Mouse (Mus musculus) yolk sac, embryonic 10.5 days (tissue): ENCODE results near the gene Chek2.
A peak's percentile ranks its signal among the peaks of the same experiment; 100 is the strongest.
"Not testable (repeated sequence)": the region's sequence is repeated elsewhere in the genome, so short reads cannot be mapped to it uniquely, and the experiment has no call there.

ENCODE experiments used
- DNase-seq: peaks from one replicate; pipeline ENCODE4 v3.0.0-alpha.2; 2017; ENCODE audit warnings: low spot score

Chek2 gene

GRCm38 (mm10) chr5:110840465-110840864 is 686 bp downstream of the Chek2 start:
- DNase-seq: no peak

DNA sequence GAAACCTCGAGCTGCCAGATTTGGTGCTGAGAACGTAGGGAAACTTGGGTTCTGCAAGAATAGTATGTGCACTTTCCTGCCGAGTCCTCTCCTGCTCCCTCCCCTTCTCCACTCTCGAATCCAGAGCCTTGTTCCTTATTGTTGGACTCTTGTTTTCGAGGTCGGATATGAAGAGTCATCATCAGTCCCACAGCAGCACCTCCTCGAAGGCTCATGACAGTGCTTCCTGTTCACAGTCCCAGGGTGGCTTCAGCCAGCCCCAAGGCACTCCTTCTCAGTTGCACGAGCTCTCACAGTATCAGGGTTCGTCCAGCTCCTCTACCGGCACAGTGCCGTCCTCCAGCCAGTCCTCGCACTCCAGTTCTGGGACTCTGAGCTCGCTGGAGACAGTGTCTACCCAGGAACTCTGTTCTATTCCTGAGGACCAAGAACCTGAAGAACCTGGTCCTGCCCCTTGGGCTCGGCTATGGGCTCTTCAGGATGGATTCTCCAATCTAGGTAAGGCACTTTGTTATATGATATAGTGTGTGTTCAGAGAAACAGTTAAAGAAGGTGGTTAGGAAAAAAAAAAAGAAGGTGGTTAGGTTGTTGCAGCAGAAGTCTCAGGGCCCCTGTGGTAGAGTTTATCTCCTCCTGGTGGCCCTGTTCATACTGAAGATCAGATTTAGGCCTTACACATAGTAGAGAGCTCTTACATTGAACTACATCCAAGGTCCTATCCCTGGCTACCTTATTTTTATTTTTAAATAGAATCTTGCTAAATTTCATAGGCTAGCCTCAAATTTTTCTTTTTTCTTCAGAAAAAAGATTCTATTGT is 1.5 kb downstream of the Chek2 start:
- no peak for DNase-seq

GRCm38 (mm10) chr5:110852990-110853389 is 13.2 kb downstream of the Chek2 start:
- no peak for DNase-seq

DNA sequence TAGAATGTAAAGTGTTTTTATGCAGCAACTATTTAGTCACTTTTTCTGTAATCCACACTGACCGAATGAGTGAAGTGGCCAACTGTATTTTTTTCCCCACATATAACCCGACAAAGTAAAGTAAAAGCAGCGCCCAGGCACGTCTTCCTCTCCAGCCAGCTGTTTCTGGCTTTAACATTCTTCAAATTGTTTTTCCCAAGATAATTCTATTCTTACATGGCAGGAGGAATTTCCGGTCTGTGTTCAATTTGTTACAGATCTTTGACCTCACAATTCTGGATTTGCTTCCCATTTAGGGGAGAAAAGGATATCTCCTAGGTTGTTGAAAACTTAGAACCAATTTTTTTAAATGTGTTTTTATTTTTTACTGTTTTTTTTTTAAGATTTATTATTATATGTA is 17.3 kb downstream of the Chek2 start:
- no peak for DNase-seq

- peak; percentile 58 for DNase-seq
These were observed 19.4 kb downstream of the Chek2 start for GRCm38 (mm10) chr5:110859013-110859650.

DNA sequence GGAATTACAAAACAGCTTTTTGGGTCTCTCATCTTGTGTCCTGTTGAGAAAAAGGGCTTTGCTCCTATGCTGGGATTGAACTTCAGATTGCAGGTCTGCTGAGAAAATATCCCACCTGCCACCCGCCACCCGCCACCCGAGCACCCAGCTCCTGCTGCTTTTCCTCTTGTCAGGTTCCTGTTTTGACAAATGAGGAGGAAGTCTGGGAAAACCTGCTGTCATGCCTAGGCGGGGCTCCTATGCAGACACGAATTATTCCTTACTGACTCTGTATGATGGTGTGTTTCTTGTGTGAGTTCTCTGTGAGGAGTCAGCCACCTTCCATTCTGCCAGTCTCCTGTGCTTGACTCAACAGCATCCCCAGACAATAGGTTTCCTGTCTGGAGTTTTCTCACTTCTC is 20.7 kb downstream of the Chek2 start:
- no peak for DNase-seq

DNA sequence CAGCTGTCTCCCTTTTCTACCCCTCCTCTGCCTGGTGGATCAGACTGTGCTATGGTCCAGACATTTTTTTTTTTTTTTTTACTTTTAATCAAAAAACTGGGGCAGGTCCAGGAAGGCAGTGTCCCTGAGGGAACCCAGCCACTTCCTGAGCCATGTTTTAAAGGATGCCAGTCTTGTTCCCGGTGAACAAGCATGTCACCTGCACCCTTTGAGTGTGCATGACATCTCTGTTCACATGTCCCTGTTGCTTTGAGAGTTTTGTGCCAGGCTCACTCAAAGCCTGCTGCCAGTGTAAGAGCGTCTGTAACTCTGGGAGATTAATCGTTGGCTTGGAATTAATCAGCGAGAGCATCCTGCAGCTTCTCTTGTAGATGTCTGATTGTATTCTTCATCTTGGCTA is 28.7 kb downstream of the Chek2 start:
- no peak for DNase-seq

DNA sequence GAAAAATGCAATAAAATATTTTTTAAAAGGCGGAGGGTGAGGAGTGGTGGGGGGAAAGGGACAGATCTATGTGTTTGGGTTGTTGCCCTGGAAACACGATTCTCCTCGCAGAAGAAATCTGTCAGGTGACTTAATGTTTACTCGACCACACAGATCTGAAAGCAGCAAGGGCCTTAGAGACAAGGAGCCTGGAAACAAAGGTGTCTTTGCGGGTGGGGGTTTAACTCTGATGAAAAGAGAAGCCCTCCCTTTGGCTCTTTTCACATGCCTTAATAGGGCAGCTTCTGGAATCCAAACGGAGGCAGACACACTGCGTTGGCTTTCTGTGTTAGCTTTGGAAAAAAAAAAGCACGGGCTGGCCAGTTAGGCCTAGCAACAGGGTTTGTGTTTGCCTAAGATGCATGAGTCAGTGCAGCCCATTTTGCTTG is 29.5 kb downstream of the Chek2 start:
- DNase-seq: peak; percentile 60

- no peak for DNase-seq
These were observed 33.4 kb downstream of the Chek2 start for GRCm38 (mm10) chr5:110873160-110873559.

GRCm38 (mm10) chr5:110874711-110875110 is 34.9 kb downstream of the Chek2 start:
- DNase-seq: no peak

GRCm38 (mm10) chr5:110875286-110875685 is 35.5 kb downstream of the Chek2 start:
- DNase-seq: no peak

GRCm38 (mm10) chr5:110877666-110878505 is 38.1 kb downstream of the Chek2 start:
- DNase-seq: no peak

DNA sequence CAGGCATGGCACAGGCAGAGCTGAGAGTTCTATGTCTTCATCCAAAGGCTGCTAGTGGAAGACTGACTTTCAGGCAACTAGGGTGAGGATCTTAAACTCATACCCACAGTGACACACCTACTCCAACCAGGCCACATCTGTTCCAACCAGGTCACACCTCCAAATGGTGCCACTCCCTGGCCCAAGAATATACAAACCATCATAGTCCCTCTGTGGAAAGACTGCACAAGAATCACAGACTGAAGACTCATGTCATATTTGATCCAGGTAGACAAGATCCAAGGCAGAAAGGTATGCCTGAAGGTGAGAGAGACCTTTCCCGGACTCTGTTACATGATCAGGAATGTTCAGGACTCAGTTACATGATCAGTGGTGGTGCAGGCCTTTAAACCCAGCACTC is 38.7 kb downstream of the Chek2 start:
- DNase-seq: not testable (repeated sequence)

- no peak for DNase-seq
These were observed 39.3 kb downstream of the Chek2 start for GRCm38 (mm10) chr5:110879042-110879441.

DNA sequence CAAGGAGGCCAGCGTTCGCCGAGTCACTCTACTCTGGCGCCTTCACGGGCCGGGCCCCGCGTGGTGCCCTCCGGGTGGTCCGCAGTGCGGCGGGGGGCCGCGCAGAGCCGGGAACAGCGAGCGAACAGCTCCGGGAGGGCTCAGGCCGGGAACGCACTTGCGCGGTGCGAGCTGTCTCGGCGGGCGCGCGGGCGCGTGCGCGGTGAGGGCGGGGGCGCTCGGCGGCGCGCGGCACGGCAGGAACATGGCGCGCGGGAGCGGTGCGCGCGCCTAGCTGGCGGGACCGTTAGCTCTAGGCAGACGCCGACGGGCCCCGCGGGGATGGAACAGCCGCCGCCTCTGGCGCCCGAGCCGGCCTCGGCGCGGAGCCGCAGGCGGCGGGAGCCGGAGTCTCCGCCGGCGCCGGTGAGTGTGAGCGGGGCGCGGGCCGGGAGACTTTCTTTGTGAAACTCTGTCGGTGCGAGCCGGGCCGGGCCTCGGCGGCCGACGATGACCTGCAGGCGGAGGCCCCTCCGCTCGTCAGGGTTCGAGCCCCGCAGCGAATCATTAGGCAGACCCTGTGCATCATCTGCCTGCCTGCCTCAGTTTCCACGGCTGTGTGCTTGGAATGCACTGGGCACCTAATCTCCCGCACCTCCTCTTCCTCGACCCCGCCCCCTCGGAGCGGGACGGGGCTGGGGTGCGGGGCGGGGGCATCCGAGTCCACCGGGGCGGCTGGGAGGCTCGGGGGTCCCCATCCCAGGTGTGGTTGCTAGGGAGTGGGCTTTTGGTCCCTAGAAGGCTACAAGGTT is 40.0 kb downstream of the Chek2 start, which contains the start of gene Ttc28:
Gene Ttc28, plus strand, starts transcription at position 220 of the 791 bp plus-strand sequence.
- DNase-seq: peak; percentile 83

GRCm38 (mm10) chr5:110888596-110888995 is 48.8 kb downstream of the Chek2 start:
- no peak for DNase-seq

GRCm38 (mm10) chr5:110889945-110890344 is 50.2 kb downstream of the Chek2 start:
- DNase-seq: no peak

- DNase-seq: no peak
These were observed 50.8 kb downstream of the Chek2 start for GRCm38 (mm10) chr5:110890561-110890960.

- DNase-seq: no peak
These were observed 57.5 kb downstream of the Chek2 start for GRCm38 (mm10) chr5:110897114-110897788.

- no peak for DNase-seq
These were observed 58.4 kb downstream of the Chek2 start for GRCm38 (mm10) chr5:110898169-110898568.

DNA sequence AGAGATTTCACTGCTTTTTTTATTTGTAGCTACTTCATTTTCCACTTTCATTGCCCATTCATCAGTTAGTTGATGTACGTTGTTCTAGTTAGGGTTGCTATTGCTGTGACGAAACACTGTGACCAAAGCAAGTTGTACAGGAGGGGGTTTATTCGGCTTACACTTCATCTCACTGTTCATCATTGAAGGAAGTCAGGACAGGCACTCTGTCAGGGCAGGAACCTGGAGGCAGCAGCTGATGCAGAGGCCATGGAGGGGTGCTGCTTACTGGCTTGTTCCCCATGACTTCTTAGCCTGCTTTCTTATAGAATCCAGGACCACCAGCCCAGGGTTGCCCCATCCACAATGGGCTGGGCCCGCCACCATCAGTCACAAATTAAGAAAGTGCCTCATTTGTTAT is 59.0 kb downstream of the Chek2 start:
- no peak for DNase-seq
